Mouse (Mus musculus): Measurements from ENCODE around the gene Asap3.

Gene Asap3

DNA sequence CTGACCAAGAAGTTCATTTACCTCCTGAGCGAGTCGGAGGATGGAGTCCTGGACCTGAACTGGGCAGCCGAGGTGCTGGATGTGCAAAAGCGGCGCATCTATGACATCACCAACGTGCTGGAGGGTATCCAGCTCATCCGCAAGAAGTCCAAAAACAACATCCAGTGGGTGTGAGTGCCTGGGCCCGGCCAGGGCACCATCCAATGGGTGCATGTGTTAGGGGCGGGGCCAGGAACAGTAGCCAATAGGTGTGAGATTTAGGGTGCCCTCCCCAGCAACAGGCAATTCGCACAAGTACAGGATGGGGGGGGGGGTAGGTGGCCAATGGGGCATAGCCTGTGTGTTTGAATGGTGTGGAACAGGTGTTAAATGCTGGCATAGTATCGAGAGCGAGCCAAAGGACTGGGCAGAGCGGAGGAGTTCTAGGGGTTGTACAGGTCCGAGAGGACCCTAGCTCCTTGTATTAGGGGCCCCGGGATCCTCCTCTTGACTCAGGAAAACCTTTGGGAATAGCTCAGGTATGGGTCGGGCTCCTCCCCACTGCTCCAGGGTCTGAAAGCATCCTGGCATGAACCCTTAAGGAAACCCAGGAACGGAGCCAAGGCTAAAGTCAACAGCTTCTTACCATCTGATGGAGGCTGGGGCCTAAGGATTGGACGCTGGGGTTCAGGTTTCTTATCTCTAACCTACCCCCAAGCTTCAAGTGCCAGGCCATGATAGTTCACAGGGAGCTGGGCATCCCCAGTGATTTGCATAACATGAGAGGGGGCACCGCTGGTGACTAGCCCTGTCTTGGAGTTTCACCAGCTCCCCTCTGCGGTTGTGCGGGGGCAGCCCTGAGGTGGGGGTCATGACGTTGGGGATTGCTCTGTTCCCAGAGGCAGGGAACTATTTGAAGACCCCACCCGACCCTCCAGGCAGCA is 25.5 kb upstream of the Asap3 start:
- peak; percentile 81 to 90 for DNase-seq (ENCODE audit: low spot score in 2 of 2)

DNA sequence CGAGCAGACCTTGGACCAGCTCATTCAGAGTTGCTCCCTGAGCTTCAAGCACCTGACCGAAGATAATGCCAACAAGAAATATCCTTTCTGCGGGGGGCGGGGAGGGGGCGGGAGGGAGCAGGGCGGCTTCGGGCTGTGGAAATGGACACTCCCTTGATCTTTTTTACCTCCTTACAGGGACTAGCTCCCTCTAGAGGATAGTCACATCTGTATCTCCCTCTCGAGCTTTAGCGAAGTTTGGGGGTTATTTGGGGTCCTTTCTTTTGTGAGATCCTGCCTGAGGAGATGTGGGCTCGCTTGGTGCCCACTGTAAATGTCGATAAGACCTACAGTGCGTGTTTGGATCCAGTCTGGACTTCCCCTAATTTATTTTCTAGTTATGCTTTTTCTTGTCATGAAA is 24.8 kb upstream of the Asap3 start:
- no peak for DNase-seq (ENCODE audit: low spot score in 2 of 2)

DNA sequence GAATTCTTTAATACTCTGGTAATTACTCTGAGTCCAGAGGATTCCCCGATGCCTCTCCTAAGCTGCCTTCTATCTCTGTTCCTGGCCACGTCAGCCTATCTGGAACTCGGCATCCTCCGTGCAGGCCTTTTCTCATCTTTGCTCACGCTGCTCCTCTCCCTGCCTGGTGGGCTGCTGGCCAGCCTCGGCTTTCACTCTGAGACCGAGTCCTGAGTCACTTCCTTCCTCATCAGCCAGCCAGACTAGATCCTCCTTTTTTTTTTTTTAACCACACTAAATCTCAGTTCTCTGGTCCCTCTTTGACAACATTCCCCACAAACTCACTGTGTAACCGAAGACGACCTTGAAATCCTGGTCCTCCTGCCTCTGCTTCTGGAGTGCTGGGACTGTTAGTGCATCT is 20.8 kb upstream of the Asap3 start:
- peak; percentile 68 to 70 for DNase-seq (ENCODE audit: low spot score in 2 of 2)

DNA sequence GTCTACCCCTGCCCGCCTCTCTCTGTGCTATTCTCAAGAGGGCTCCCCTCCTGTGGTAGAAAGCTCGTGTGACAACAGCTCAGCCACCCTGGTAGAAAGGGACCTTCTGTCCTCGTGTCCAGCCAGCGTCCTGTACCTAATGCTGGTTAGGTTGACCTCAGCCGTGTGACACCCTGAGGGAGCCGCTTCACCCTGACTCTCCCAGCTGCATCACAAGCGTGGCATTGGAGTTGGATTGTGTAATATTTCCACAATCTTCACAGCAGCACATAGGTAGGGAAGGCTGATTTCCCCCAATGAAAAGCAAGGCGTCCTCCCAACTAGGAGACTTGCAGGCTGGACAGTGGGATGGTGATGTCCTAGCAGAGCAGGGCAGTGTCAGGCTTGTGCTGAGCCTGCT is 19.9 kb upstream of the Asap3 start:
- no peak for DNase-seq (ENCODE audit: low spot score in 2 of 2)

DNA sequence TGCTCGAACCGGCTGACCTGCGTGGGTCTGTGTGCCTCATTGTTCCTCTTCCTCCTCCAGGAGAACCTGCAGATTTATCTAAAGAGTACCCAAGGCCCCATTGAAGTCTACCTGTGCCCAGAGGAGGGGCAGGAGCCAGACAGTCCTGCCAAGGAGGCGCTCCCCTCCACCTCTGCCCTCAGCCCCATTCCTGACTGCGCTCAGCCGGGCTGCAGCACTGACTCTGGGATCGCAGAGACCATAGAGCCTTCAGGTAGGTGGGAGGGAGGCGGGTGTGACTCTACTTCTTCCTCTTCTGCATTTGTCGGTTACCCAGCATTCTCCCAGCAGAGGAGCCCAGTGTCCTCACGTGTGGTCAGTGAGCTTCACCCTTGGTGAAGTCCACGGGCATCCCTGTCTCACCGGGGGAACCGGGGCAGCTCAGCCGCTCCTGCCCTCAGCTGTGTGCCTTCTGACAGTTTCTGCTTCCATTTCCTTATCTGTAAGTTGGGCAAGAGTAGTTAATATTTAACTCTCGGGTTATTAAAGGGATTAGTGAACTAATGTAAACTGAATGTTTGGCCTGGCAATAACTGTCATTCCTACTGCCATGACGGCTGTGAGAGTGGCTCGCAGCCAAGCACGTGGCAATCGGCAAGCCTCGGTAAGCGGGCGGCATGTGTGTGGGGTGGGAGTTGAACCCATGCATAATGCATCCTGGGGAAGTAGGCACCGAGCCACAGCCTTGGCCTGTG is 19.3 kb upstream of the Asap3 start:
- DNase-seq (ENCODE audit: low spot score in 2 of 2): no peak

DNA sequence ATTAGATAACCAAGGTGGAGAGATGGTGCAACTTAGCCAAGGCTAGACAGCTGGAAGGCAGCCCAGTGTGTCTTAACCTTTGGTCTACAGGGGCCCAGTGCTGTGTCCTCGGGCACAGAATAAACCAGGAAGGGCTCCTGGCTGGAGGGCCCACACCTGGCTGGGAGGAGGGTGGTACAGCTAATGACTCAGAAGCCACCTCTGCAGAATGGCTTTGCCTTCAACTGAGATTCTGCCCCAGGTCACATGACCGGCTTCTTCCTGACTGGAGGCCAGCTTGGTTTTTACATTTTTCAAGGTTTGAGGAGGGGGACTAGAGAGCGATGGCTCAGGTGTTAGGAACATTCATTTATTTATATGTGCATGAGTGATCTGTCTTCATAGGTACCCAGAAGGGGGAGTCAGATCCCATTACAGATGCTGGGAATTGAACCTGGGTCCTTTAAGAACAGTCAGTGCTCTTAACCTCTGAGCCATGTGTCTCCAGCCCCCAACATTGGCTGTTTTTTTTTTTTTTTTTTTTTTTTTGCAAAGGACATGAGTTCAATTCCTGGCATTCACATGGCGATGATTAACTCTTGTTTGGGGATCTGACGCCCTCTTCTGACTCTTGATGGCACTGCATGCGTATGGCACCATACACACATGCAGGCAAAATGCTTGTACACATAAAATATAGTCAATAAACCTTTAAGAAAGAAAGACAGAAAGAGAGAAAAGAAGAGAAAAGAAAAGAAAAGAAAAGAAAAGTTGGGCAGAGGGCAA is 17.0 kb upstream of the Asap3 start:
- no peak for DNase-seq (ENCODE audit: low spot score in 2 of 2)

DNA sequence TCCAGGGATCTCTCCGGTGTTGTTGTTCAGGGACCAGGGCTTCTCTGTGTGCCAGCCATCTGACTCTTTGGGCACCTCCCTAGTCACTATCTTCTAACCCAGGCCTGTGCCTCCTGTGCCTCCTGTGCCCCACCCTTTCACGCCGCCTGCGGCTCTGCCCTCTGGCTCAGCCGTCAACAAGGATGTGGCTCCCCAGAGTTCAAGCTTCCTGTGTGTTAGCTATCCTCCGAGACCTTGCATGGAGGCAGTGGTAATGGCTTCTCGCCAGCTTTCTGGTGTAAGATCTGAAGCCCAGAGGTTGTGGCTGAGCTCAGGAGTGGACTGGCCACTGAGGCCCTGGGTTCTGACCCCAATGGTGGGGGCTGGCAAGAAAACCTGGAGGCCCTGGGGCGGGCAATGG is 16.3 kb upstream of the Asap3 start:
- DNase-seq (ENCODE audit: low spot score in 2 of 2): no peak

DNA sequence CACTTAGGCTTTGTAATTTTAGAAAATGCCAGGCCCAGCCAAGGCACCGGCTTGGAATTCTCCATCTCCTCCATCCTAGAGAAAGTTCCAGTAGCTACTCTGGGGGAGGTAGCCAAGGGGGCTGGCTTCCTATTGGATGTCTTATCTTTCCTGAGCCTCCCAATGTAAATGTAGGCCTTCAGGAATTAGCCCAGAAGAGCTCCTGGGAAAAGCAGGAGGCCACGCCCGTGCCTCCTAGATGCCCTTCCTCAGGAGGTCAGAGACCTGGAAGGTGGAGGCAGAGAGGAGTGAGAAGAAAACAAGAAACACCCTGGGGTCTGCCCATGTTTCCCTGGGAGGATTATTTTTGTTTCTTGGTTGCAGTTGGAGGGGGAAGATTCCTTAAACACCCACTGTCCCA is 12.6 kb upstream of the Asap3 start:
- DNase-seq (ENCODE audit: low spot score in 2 of 2): no peak

DNA sequence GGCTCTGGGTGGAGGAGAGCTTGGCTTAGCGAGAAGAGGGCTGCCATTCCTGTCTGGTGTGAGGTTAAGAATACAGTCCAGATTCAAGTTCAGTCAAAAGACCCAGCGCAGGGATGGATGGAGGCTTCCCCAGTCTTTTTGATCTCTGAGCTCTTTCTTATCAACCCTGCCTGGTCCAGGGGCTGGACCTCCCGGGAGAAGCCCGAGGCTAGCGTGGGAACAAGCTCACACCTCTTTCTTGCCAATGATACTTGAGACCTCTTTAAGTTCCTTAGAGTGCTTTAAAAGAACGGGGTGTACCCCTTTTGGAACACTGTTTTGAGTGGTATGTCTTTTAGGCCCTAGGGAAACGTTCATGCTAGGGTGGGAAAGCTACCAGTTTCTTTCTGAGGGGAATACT is 11.1 kb upstream of the Asap3 start:
- no peak for DNase-seq (ENCODE audit: low spot score in 2 of 2)

DNA sequence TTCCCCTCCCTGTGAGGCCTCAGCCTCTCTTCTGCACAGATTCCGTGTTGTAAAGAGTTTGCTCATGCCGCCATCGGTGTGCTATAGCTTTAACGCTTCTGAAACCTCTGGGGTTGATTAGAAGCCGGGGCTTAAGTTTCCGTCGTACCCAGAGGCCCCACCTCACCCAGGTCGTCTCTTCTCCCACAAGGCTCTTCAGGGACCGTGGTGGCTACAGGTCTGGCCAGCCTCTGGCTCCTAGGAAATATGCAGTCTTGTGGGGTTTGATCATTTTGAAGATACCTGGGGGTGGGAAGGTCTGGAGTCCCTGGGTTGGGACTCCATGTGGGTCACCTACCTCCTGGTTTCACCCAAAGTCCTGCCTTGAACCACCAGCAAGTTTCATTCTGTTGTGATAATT is 10.5 kb upstream of the Asap3 start:
- no peak for DNase-seq (ENCODE audit: low spot score in 2 of 2)

DNA sequence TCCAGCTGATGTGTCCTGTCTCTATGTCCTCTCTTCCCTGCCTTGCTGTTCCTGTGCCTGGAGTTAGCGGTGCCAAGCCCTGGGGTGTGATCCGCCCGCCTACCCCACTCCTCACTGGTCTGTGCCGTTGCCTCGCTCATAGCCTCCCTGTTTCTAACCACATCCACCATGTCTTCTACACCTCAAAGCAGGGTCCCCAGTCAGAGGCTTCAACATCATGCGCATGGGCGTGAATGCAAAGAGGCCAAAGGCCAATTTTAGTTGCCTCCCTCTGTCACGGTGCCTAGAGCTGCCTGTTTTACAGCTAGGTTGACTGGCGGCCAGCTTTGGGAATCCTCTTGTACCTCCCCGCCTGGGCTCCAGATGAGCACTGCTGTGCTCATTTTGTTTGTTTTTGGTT is 10.0 kb upstream of the Asap3 start:
- no peak for DNase-seq (ENCODE audit: low spot score in 2 of 2)

DNA sequence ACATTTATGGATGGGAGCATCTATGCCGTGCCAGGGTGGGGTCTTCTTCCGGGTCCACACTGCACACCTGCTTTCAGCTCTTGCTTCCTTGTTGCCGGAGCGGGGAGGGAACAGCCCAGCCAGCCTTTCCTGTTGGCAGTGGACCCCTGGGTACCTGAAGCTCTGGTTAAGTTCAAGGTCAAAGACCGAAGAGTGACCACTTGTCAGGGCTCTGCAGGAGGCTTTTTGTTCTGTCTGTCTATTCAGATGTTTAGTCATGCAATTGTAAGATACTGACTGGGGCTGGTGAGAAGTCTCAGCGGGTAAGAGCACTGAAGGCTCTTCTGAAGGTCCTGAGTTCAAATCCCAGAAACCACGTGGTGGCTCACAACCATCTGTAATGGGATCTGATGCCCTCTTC is 7.3 kb upstream of the Asap3 start:
- no peak for DNase-seq (ENCODE audit: low spot score in 2 of 2)

DNA sequence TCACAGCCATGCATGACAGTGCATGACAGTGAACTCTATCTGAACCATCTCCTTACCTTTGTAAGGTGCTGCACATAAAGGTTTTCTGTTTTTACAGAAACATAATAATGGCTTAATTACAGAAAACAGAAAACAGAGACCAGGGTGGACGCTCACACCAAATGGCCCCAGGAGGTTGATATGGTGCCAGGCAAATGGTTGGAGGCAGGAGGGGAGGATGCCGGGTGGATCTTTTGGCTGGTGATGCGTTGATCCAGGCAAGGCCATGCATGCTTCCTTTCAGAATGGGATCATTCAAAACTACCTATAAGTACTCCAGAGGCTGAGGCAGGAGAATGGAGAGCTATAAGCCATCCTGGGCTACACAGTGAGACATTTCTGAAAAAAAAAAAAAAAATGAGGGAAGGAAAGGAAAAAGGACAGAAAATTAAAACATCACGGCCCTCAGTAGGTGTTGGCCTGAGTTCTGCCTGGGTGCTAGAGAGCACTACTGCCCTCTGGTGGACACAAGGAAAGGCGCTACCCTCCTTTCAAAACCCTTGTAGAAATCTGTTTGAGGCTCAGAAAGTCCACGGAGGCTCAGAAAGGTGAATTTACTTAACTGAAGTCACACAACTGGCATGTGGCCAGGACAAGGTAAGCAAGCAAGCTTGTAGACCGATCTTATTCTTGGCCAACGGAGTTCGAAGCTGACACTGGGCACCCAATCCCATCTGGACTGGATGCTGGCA is 6.4 kb upstream of the Asap3 start:
- peak in 1 of 2 experiments; percentile 50 for DNase-seq (ENCODE audit: low spot score in 2 of 2)

DNA sequence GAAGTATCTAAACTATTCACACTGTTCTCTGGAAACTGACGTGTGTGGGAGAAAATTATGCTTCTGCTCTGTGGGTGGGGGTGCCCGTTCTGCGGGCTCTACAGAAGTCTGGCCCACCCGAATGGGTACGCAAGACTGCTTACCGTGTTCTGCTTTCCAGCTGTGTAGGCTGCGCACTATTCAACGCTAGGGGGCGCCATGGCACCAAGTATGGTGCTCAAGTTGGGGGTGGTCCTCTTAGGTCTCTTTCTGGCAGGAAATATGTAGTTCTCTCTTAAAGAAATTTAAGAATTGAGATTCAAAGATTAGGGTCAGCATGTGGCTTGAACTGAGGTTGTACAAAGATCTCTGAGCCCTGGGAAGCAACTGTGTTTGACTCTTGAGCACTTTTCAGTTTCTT is 3.7 kb upstream of the Asap3 start:
- peak; percentile 66 to 82 for DNase-seq (ENCODE audit: low spot score in 2 of 2)

DNA sequence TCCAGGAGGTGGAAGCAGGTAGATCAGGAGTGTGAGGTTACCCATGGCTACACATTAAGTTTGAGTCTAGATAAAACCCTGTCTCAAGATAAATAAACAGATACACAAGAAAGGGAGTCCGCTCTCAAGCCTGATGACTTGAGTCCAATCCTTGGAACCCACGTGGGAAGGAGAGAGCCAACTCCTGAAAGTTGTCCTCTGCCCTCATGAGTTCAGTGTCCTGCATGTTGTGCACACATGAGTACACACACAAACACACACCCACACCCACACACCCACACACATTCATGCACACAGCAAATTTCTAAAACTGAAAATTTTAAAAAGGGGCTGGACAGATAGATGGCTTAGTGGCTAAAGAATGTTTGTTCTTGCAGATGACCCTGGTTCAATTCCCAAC is 1.4 kb upstream of the Asap3 start:
- no peak for DNase-seq (ENCODE audit: low spot score in 2 of 2)

DNA sequence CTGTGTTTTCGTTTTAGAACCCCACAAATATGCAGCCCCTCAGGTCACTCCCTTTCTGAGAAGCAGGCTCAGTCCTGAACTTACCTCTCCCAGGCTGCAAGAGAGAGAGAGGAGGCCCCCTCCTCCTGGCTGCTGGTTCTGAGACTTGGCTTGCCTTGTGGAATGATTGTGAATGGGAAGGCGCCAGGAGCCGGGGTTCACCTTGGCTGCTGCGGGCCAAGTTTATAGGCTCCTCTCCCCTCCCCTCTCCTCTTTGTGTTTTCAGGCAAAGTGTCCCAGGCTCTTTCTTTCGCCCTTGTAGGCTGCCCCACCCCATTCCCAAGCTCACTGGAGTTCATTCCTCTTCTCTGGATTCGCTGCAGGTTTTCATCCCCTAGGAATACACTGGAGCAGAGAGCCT is 778 bp downstream of the Asap3 start:
- DNase-seq (ENCODE audit: low spot score in 2 of 2): no peak

DNA sequence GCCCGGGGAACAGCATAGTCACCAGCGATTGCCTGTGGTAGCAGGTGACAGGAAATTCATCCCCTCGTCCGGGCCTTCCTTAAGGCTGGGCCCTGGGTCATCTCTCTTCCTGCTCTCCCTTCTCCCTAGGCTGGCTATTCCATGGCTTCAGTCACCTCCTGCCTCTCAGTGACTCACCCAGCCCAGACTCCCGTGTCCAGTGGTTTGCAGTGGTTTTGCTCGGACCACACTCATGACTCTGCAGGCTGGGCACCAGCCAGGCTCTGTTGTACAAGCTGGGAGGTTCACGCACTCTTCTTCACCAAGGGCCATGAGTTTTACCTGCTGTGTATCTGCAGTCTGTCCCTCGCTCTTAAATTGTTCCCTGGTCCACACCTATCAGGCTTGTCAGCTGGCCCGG is 4.8 kb downstream of the Asap3 start:
- DNase-seq (ENCODE audit: low spot score in 2 of 2): no peak

DNA sequence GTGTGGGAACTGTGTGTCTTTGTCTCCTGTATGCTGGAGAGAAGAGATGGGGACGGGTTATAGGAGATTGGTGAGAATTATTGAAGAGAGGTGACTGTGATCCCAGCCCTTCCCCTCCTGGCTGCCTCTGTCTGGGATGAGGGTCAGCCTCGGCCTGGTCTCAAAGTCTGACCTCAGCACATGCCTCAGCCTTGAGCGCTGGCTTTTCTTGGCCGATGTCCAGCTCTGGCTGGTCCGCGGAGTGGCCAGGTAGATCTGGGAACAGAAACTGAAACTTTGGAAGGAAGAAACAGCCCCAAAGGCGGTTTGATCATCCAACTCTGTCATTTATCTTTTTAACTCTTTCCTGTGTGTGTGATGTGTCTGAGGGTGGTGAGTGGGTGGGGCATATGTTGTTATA is 7.5 kb downstream of the Asap3 start:
- DNase-seq (ENCODE audit: low spot score in 2 of 2): no peak

DNA sequence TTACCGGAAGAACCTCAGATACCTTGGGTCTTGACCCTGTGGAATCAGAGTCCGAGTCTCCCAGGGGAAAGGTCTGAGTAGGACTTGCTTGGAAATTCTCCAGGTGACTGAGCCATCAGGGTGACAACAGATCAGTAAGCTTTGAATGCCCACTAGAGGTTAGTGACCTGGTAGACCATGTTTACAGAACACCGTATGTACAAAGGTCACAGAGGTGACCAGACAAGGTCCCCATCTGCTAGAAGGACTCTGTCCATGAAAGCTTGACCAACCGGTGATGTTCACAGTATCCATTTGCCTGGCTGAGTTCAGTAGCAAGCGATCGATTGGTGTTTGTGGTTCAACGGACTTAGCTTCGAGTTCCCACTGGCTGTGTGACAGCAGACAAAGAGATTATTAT is 8.7 kb downstream of the Asap3 start:
- DNase-seq (ENCODE audit: low spot score in 2 of 2): no peak

DNA sequence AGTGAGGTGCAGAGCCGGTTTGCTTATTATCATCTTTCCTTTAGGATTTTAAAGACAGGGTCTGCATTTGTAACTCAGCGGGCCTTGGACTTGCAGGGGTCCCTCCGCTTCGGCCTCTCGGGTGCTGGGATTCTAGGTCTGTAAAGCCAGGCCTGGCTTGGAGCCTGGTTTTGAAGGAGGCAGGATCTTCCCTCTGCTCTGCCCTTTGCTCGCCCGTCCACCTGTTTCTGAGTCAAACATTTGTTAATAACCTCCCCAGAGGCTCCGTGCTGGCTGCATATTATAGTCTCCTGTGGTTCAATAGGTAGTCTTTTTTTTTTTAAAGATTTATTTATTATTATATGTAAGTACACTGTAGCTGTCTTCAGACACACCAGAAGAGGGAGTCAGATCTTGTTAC is 9.4 kb downstream of the Asap3 start:
- no peak for DNase-seq (ENCODE audit: low spot score in 2 of 2)

DNA sequence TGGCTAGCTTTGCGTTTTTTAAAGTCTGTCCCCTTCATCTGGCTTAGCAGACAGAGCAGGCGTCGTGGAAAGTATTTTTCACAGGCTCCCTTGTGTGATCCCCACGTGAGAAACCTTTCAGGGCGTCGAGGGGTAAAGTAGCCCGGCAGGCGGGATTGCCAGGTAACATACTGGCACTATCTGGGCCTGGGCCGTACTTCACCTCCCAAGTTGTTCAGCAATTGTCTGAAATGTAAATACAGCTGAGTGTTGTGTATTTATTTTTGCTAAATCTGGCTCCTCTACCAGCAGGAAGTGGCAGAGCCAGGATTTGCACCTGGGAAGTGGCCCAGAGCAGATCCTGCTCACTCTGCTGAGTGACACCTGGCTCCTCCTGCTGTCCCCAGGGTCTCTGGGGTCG is 10.9 kb downstream of the Asap3 start:
- DNase-seq (ENCODE audit: low spot score in 2 of 2): no peak

Measured in right cerebral cortex, postnatal 10 days (tissue).